Mouse (Mus musculus): ENCODE measurements at regions not wholly inside any gene's neighbourhood (a gene's known extent, or its start where the extent isn't known, plus 50 kb on each side); places are given as distances from the start of the nearest gene placed in this dataset.

DNA sequence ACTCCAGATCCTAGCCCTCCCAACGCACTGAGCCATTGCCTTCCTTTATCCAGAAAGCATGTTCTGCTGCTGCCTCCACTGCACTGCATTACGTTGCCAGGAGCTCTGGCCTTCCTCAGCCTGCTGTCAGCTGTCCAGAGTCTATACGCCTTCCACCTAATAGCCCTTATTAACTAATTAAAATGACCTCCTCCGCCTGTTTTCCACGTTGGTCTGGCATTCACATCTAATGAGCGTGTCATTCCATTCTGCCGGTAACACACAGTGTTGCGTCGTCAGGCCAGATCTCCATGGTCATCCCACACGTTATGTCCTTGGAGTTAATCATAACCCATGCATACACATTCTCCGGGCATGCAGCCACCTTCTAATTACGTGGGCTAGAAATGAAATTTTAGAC, 56.7 kb upstream of the Med4 start:
- no peak overlapping the region for H3K4me2 ChIP-seq (ENCODE audit: low read length)
- WGBS = 28% methylated on average over 12 of the region's 12 CpGs
- H3K36me3 ChIP-seq (ENCODE audit: control insufficient read depth, insufficient read depth) = no peaks in the 10 kb centered on the region
- no peak overlapping the region for H3K9ac ChIP-seq (replicated peaks; ENCODE audit: low read depth, low read length)
- no peaks in the 10 kb centered on the region for H3K27me3 ChIP-seq (replicated peaks; ENCODE audit: control insufficient read depth, insufficient read depth, low read length)
- no peak overlapping the region for H3K4me3 ChIP-seq (replicated peaks; ENCODE audit: low read length)
- no peaks in the 10 kb centered on the region for H3K9me3 ChIP-seq (ENCODE audit: control insufficient read depth, low read length)
- no peak overlapping the region for H3K27ac ChIP-seq (ENCODE audit: low read length)
- 0 out of 2 replicates have a peak, but pooled peaks cover 2% of the 10 kb centered on the region for H3K4me1 ChIP-seq (replicated peaks; ENCODE audit: control insufficient read depth, insufficient read depth, low read length)
- ATAC-seq = 0 out of 2 replicates have a peak, but pooled peaks have one; percentile 15

GRCm38 (mm10) chr14:73452321-73453082, 57.3 kb upstream of the Med4 start:
- H3K4me3 ChIP-seq (replicated peaks; ENCODE audit: low read length) = no peak overlapping the region
- no peak overlapping the region for H3K4me2 ChIP-seq (ENCODE audit: low read length)
- 90% methylated on average over 7 of the region's 7 CpGs for WGBS
- H3K9me3 ChIP-seq (ENCODE audit: control insufficient read depth, low read length) = no peaks in the 10 kb centered on the region
- ATAC-seq = no peak
- H3K27me3 ChIP-seq (replicated peaks; ENCODE audit: control insufficient read depth, insufficient read depth, low read length) = no peaks in the 10 kb centered on the region
- H3K9ac ChIP-seq (replicated peaks; ENCODE audit: low read depth, low read length) = no peak overlapping the region
- H3K36me3 ChIP-seq (ENCODE audit: control insufficient read depth, insufficient read depth) = no peaks in the 10 kb centered on the region
- H3K27ac ChIP-seq (ENCODE audit: low read length) = no peak overlapping the region
- H3K4me1 ChIP-seq (replicated peaks; ENCODE audit: control insufficient read depth, insufficient read depth, low read length) = 0 out of 2 replicates have a peak, but pooled peaks cover 2% of the 10 kb centered on the region

DNA sequence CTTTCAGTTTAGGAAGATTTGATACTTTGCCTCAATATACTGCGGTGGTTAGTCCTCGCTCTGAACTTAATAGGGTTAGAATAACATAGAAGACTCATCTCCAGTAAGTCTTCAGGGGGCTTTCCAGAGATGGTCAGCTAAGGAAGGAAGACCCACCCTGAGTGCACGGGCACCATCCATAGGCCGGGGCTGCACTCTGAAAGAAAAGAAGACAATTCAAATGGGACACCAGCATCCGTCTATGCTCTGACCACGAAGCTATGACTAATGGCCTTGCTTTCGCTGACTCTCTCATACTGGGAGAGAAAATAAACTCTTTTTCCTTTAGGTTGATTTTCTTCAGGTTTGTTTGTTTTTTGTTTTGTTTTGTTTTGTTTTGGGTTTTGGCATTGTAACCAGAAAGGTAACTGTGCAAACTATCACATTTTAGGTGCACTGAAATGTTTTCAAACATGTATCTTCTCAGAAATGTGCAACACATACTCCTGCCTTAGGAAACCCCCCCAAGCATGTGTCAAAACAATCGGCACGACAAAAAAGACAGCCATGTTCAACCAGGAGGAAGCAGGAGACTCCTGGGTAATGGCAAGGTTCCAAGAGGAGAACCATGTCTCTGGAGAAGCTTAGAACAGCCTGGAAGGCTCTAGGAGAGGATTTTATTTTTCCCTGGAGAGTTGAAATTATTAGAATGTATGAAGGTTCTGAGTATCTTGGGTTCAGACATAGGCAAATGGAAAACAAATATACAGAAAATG, 58.4 kb upstream of the Med4 start:
- H3K27ac ChIP-seq (ENCODE audit: low read length) = no peak overlapping the region
- H3K9ac ChIP-seq (replicated peaks; ENCODE audit: low read depth, low read length) = no peak overlapping the region
- no peak overlapping the region for H3K4me3 ChIP-seq (replicated peaks; ENCODE audit: low read length)
- no peak for ATAC-seq
- 90% methylated on average over 9 of the region's 9 CpGs for WGBS
- no peaks in the 10 kb centered on the region for H3K9me3 ChIP-seq (ENCODE audit: control insufficient read depth, low read length)
- no peak overlapping the region for H3K4me2 ChIP-seq (ENCODE audit: low read length)
- no peaks in the 10 kb centered on the region for H3K36me3 ChIP-seq (ENCODE audit: control insufficient read depth, insufficient read depth)
- H3K4me1 ChIP-seq (replicated peaks; ENCODE audit: control insufficient read depth, insufficient read depth, low read length) = 0 out of 2 replicates have a peak, but pooled peaks cover 2% of the 10 kb centered on the region
- H3K27me3 ChIP-seq (replicated peaks; ENCODE audit: control insufficient read depth, insufficient read depth, low read length) = no peaks in the 10 kb centered on the region

GRCm38 (mm10) chr14:73449901-73450495, 59.8 kb upstream of the Med4 start:
- Histone ChIP-seq H3K4me2 (ENCODE audit: low read length) (no peak overlapping the region), H3K9me3 (ENCODE audit: control insufficient read depth, low read length) (no peaks in the 10 kb centered on the region), H3K9ac (replicated peaks; ENCODE audit: low read depth, low read length) (no peak overlapping the region), H3K4me3 (replicated peaks; ENCODE audit: low read length) (no peak overlapping the region), H3K4me1 (replicated peaks; ENCODE audit: control insufficient read depth, insufficient read depth, low read length) (0 out of 2 replicates have a peak, but pooled peaks cover 2% of the 10 kb centered on the region), H3K27ac (ENCODE audit: low read length) (no peak overlapping the region), H3K36me3 (ENCODE audit: control insufficient read depth, insufficient read depth) (no peaks in the 10 kb centered on the region), H3K27me3 (replicated peaks; ENCODE audit: control insufficient read depth, insufficient read depth, low read length) (no peaks in the 10 kb centered on the region)
- no peak for ATAC-seq
- WGBS = 84% methylated on average over 6 of the region's 6 CpGs

- H3K27me3 ChIP-seq (replicated peaks; ENCODE audit: control insufficient read depth, insufficient read depth, low read length) = no peaks in the 10 kb centered on the region
- no peak overlapping the region for H3K4me2 ChIP-seq (ENCODE audit: low read length)
- H3K27ac ChIP-seq (ENCODE audit: low read length) = no peak overlapping the region
- 0 out of 2 replicates have a peak, but pooled peaks cover 2% of the 10 kb centered on the region for H3K4me1 ChIP-seq (replicated peaks; ENCODE audit: control insufficient read depth, insufficient read depth, low read length)
- H3K9ac ChIP-seq (replicated peaks; ENCODE audit: low read depth, low read length) = no peak overlapping the region
- no peaks in the 10 kb centered on the region for H3K36me3 ChIP-seq (ENCODE audit: control insufficient read depth, insufficient read depth)
- WGBS = 86% methylated on average over 10 of the region's 10 CpGs
- no peak for ATAC-seq
- no peak overlapping the region for H3K4me3 ChIP-seq (replicated peaks; ENCODE audit: low read length)
- no peaks in the 10 kb centered on the region for H3K9me3 ChIP-seq (ENCODE audit: control insufficient read depth, low read length)
Measured at GRCm38 (mm10) chr14:73449111-73449510, 60.7 kb upstream of the Med4 start.

- Histone ChIP-seq H3K4me2 (ENCODE audit: low read length) (no peak overlapping the region), H3K9me3 (ENCODE audit: control insufficient read depth, low read length) (no peaks in the 10 kb centered on the region), H3K4me3 (replicated peaks; ENCODE audit: low read length) (no peak overlapping the region), H3K9ac (replicated peaks; ENCODE audit: low read depth, low read length) (no peak overlapping the region), H3K27ac (ENCODE audit: low read length) (no peak overlapping the region), H3K36me3 (ENCODE audit: control insufficient read depth, insufficient read depth) (no peaks in the 10 kb centered on the region), H3K4me1 (replicated peaks; ENCODE audit: control insufficient read depth, insufficient read depth, low read length) (no peaks in the 10 kb centered on the region), H3K27me3 (replicated peaks; ENCODE audit: control insufficient read depth, insufficient read depth, low read length) (no peaks in the 10 kb centered on the region)
- no peak for ATAC-seq
- 82% methylated on average over 6 of the region's 6 CpGs for WGBS
Measured at GRCm38 (mm10) chr14:73445508-73446256, 60.6 kb upstream of the Itm2b start.

DNA sequence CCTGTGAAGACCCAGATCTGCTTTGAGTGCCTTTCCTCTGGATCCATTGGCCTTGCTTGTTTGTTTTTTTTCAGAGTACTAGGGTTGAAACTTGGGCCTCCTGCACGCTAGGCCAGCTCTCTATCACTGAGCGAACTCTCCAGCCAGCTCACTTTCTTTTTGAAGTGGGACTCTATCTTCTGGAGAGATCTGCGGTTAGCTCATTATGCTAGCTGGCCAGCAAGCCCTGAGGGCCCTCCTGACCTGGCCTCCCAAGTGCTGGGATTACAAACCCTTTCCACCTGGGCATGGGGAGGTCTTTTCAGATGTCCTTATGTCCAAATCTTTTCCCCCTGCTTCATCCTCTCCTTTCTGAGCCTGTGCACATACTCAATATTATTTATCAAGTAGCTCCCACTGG, 59.6 kb upstream of the Itm2b start:
- WGBS = 82% methylated on average over 3 of the region's 3 CpGs
- no peaks in the 10 kb centered on the region for H3K9me3 ChIP-seq (ENCODE audit: control insufficient read depth, low read length)
- no peak overlapping the region for H3K9ac ChIP-seq (replicated peaks; ENCODE audit: low read depth, low read length)
- no peak overlapping the region for H3K27ac ChIP-seq (ENCODE audit: low read length)
- H3K4me3 ChIP-seq (replicated peaks; ENCODE audit: low read length) = no peak overlapping the region
- no peak overlapping the region for H3K4me2 ChIP-seq (ENCODE audit: low read length)
- H3K36me3 ChIP-seq (ENCODE audit: control insufficient read depth, insufficient read depth) = no peaks in the 10 kb centered on the region
- H3K4me1 ChIP-seq (replicated peaks; ENCODE audit: control insufficient read depth, insufficient read depth, low read length) = no peaks in the 10 kb centered on the region
- H3K27me3 ChIP-seq (replicated peaks; ENCODE audit: control insufficient read depth, insufficient read depth, low read length) = no peaks in the 10 kb centered on the region
- no peak for ATAC-seq

DNA sequence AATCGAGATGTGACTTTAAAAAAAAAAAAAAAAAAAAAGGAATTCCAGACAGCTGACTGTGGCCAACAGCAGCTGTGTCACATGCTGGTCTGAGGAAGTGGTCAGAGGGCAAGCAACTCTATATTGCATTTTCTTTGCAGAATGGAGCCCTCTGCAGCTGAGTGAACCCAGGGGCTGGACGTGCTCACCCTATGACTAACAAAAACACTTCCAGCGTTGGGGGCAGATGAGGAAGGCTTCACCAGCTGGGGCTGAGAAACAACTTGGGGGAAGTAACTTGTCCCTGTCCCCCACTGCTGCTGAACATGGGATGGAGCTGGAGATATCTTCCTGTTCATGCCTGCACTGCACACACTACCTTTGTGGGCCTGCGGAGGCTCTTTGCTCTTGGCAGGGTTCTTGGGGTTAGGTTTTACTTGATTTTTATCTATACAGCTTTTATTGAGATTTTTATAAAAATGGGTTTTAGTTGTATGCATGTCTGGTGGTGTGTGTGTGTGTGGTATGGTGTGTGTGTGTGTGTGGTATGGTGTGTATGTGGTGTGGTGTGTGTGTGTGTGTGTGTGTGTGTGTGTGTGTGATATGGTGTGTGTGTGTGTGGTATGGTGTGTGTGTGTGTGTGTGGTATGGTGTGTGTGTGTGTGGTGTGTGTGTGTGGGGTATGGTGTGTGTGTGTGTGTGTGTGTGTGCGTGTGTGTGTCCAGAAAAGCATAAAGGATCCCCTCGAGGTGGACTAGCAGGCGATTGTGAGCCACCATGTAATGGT, 57.0 kb upstream of the Itm2b start:
- Histone ChIP-seq H3K4me3 (replicated peaks; ENCODE audit: low read length) (no peak overlapping the region), H3K36me3 (ENCODE audit: control insufficient read depth, insufficient read depth) (no peaks in the 10 kb centered on the region), H3K9ac (replicated peaks; ENCODE audit: low read depth, low read length) (no peak overlapping the region), H3K4me1 (replicated peaks; ENCODE audit: control insufficient read depth, insufficient read depth, low read length) (no peaks in the 10 kb centered on the region), H3K27me3 (replicated peaks; ENCODE audit: control insufficient read depth, insufficient read depth, low read length) (no peaks in the 10 kb centered on the region), H3K27ac (ENCODE audit: low read length) (no peak overlapping the region), H3K9me3 (ENCODE audit: control insufficient read depth, low read length) (no peaks in the 10 kb centered on the region), H3K4me2 (ENCODE audit: low read length) (no peak overlapping the region)
- WGBS = 85% methylated on average over 7 of the region's 7 CpGs
- no peak for ATAC-seq
